Mouse (Mus musculus): ENCODE results near the gene Hist2h2aa1.
A peak's percentile ranks its signal among the peaks of the same experiment; 100 is the strongest.

The Hist2h2aa1 gene

GRCm38 (mm10) chr3:96249034-96249345 is 3.7 kb downstream of the Hist2h2aa1 start:
- ATAC-seq (ENCODE audit: insufficient number of reproducible peaks, low FRiP score, low TSS enrichment), result no peak

- no peak for ATAC-seq (ENCODE audit: insufficient number of reproducible peaks, low FRiP score, low TSS enrichment)
Measured at GRCm38 (mm10) chr3:96250890-96251289, 5.6 kb downstream of the Hist2h2aa1 start.

- ATAC-seq (ENCODE audit: insufficient number of reproducible peaks, low FRiP score, low TSS enrichment), result no peak
Measured at GRCm38 (mm10) chr3:96251787-96252186, 6.5 kb downstream of the Hist2h2aa1 start.

DNA sequence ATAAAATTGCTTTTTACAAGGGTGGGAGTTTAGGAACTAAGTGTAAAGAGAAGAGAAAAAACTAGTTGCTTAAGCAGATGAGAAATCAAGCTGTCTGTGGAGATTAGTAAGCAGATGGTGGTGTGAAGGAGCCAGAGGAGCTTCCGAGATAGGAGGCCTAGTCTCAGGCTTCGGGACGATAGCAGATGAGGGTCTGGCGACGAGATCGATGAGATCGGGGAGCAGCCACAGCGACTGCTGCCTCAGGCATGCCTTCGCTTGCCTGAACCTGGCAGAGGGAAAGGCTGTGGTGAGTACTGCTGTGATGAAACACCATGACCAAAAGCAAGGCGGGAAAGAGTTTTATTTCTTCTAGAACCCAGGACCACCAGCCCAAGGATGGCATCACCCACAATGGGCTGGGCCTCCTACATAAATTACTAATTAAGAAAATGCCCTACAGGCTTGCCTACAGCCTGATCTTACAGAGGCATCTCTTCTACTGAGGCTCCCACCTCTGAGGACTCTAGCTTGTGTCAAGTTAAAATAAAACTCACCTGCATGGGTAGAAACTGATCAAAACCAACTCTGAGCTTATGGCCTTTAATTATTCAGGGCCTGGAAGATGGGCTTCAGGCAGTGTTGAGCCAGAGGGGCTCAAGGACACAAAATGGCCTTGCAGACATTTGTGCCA is 9.5 kb downstream of the Hist2h2aa1 start:
- ATAC-seq (ENCODE audit: insufficient number of reproducible peaks, low FRiP score, low TSS enrichment), result no peak

DNA sequence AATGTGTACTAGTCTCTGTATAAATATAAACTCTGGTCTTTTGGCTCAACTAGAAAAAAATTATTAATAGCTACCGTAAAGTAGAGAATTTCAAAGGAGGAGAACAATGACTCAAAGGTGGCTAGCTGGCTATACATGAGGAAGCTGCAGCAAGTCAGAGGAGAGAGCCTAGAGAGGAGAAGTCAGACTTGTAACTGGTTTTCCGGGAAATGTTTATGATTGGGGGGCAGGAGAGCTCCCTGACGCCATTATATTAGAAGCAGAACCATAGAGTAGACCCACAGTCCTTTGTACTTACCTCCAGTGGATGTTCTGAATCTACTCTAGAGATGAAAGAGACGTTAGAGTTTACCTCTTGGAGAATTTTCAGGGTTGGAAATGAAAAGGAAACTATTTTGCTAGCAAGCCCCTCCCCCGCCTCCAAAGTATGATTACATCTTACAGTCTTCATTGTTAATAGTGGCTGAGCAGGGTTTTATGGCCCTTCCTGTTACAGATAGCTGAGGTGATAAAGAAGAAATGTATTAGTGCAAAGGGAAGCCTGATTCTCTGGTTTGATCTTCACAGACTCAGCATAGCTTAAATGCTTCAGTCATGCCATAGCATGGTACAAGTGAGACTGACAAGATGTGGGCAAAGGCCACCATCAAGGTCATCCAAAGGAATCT is 10.8 kb downstream of the Hist2h2aa1 start:
- ATAC-seq (ENCODE audit: insufficient number of reproducible peaks, low FRiP score, low TSS enrichment), result no peak

DNA sequence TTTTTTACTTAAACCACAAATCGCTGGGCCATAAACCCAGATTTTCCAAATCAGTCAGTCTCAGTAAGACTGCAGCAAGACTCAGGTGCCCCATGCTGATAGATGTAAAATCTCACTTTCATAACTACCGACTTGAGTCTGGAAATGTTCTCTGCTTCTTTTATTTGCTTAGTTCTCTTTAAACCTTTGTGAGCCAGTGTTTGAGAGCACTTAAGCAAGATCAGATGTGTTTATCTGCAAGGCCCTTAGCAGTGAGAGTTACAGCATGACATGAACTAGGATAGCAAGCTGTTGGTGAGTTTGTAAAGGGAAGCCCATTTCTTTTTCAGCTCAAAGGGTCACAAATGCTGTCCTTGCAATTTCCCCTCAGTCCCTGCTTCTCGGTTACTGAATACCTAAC is 11.9 kb downstream of the Hist2h2aa1 start:
- no peak for ATAC-seq (ENCODE audit: insufficient number of reproducible peaks, low FRiP score, low TSS enrichment)

GRCm38 (mm10) chr3:96260220-96260619 is 14.9 kb downstream of the Hist2h2aa1 start:
- no peak for ATAC-seq (ENCODE audit: insufficient number of reproducible peaks, low FRiP score, low TSS enrichment)

DNA sequence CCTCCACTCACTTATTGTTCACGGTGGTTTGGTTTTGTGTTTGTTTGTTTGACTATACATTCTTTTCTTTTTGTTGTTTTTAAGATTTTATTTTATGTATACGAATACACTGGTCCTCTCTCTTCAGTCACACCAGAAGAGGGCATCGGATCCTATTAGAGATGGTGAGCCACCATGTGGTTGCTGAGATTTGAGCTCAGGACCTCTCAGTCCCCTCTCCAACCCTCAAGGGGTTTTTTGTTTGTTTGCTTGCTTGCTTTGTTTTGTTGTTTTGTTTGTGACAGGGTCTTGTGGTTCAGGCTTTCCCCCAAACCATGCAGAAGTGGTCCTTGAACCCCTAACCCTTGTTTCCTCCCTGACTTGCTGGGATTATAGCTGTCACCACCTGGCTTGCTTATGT is 16.3 kb downstream of the Hist2h2aa1 start:
- ATAC-seq (ENCODE audit: insufficient number of reproducible peaks, low FRiP score, low TSS enrichment), result no peak

- ATAC-seq (ENCODE audit: insufficient number of reproducible peaks, low FRiP score, low TSS enrichment), result peak; percentile 86
Measured at GRCm38 (mm10) chr3:96262216-96262875, 17.0 kb downstream of the Hist2h2aa1 start.

GRCm38 (mm10) chr3:96262979-96263550 is 17.8 kb downstream of the Hist2h2aa1 start, which contains the start of gene Hist2h4:
Hist2h4 (minus strand) TSS chr3:96263311.
- peak; percentile 82 for ATAC-seq (ENCODE audit: insufficient number of reproducible peaks, low FRiP score, low TSS enrichment)

- 0 out of 2 replicates have a peak, but pooled peaks have one; percentile 1 for ATAC-seq (ENCODE audit: insufficient number of reproducible peaks, low FRiP score, low TSS enrichment)
Measured at GRCm38 (mm10) chr3:96263558-96264403, 18.5 kb downstream of the Hist2h2aa1 start.

GRCm38 (mm10) chr3:96264404-96264949 is 19.2 kb downstream of the Hist2h2aa1 start:
- no peak for ATAC-seq (ENCODE audit: insufficient number of reproducible peaks, low FRiP score, low TSS enrichment)

- no peak for ATAC-seq (ENCODE audit: insufficient number of reproducible peaks, low FRiP score, low TSS enrichment)
Measured at GRCm38 (mm10) chr3:96266132-96266710, 20.9 kb downstream of the Hist2h2aa1 start.

- no peak for ATAC-seq (ENCODE audit: insufficient number of reproducible peaks, low FRiP score, low TSS enrichment)
Measured at GRCm38 (mm10) chr3:96267541-96267940, 22.2 kb downstream of the Hist2h2aa1 start.

- ATAC-seq (ENCODE audit: insufficient number of reproducible peaks, low FRiP score, low TSS enrichment), result peak; percentile 77
Measured at GRCm38 (mm10) chr3:96268051-96268775, 22.9 kb downstream of the Hist2h2aa1 start, which contains the start of gene Hist2h3b. Hist2h3b (plus strand) TSS chr3:96268654.

- ATAC-seq (ENCODE audit: insufficient number of reproducible peaks, low FRiP score, low TSS enrichment), result peak; percentile 5; the same call in 1 of the 2 replicates
Measured at GRCm38 (mm10) chr3:96268776-96269378, 23.6 kb downstream of the Hist2h2aa1 start.

DNA sequence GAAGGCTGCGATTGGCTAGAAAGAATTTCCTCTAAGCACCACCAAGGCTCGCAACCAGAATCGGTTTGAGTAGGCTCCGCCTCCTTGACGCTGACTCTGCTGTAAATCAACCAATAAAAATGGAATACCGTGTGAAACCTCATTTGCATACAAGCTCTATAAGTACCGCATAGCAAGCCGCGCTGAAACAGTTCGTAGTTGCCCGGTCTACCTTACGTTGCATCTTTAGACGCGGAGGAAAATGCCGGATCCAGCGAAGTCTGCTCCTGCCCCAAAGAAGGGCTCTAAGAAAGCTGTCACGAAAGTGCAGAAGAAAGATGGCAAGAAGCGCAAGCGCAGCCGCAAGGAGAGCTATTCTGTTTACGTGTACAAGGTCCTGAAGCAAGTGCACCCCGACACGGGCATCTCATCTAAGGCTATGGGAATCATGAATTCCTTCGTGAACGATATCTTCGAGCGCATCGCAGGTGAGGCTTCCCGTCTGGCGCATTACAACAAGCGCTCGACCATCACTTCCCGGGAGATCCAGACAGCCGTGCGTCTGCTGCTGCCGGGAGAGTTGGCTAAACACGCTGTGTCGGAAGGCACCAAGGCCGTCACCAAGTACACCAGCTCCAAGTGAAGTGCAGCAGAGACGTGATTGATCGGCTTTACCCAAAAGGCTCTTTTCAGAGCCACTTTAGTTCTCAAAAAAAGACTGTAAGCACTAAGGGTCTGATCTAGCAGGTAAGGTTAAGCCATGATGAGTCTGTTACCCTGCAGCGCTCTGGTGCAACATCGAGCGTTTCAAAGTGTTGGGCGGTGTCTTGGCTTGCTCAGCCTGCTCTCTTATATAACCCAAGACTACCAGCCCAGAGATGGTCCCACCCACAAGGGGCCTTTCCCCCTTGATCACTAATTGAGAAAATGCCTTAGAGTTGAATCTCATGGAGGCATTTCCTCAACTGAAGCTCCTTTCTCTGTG is 24.5 kb downstream of the Hist2h2aa1 start, which contains the start of gene Hist2h2bb:
Gene Hist2h2bb, plus strand, starts transcription at position 242 of the 964 bp plus-strand sequence.
- peak; percentile 97 for ATAC-seq (ENCODE audit: insufficient number of reproducible peaks, low FRiP score, low TSS enrichment)
